Mouse (Mus musculus) thymus, adult 2 months (tissue): ENCODE data around the gene Ifi35. TPM values are rescaled to one million over a fixed set of nuclear protein-coding genes. Genes with fewer than 3 reads are reported as not detected.
"Not testable (repeated sequence)": the region's sequence is repeated elsewhere in the genome, so short reads cannot be mapped to it uniquely, and the experiment has no call there.

ENCODE experiments used
- DNase-seq: peaks from one replicate; pipeline ENCODE4 v3.0.0; 2021
- H3K27ac ChIP-seq: fragments of 200-500 bp; 2 replicates; pipeline ENCODE4 v1.5.1; 2012; ENCODE audit warnings: low read length, control low read depth; ENCODE audit not compliant: control insufficient read depth, insufficient read depth
- H3K27me3 ChIP-seq: fragments of 200-500 bp; 2 replicates; pipeline ENCODE4 v1.6.1; 2012; ENCODE audit warnings: mild to moderate bottlenecking, low read length, moderate library complexity, mixed read lengths; ENCODE audit not compliant: control insufficient read depth, insufficient read depth
- H3K36me3 ChIP-seq: fragments of 200-500 bp; 2 replicates; pipeline ENCODE4 v1.6.1; 2012; ENCODE audit warnings: mild to moderate bottlenecking, low read length, moderate library complexity; ENCODE audit not compliant: control insufficient read depth, insufficient read depth
- H3K4me1 ChIP-seq: fragments of 200-500 bp; replicated peaks from 2 replicates; pipeline ENCODE4 v1.6.1; 2012; ENCODE audit warnings: low read length; ENCODE audit not compliant: control insufficient read depth, insufficient read depth
- H3K4me3 ChIP-seq: fragments of 200-500 bp; 2 replicates; pipeline ENCODE4 v1.5.1; 2012; ENCODE audit warnings: mild to moderate bottlenecking, low read length, control low read depth, moderate library complexity; ENCODE audit not compliant: control insufficient read depth, insufficient read depth
- CTCF ChIP-seq: fragments of 200-500 bp; IDR thresholded peaks from 2 replicates; pipeline ENCODE4 v1.5.1; 2012; ENCODE audit warnings: mild to moderate bottlenecking, control low read depth, low read length, moderate library complexity, borderline replicate concordance; ENCODE audit not compliant: control insufficient read depth, poor library complexity, insufficient read depth; ENCODE audit errors: extremely low read depth
- POLR2A ChIP-seq: fragments of 200-500 bp; IDR thresholded peaks from 2 replicates; pipeline ENCODE4 v1.6.1; 2012; ENCODE audit warnings: mild to moderate bottlenecking, low read length, control low read depth, moderate library complexity; ENCODE audit not compliant: control insufficient read depth, poor library complexity, insufficient read depth; ENCODE audit errors: extremely low read depth
- WGBS: fragments of 180-500 bp; shearing (Covaris S2); methylation state at CpG from one replicate; pipeline ENCODE4 v1.1.7; 2018; 5-methylcytosine and 5-hydroxymethylcytosine counted together
- polyA plus RNA-seq: library from polyadenylated mRNA; depleted of rRNA; stranded (reverse); fragments of >200 nt; gene quantifications from 2 replicates; pipeline ENCODE4 v1.2.3, GENCODE M21; 2012

Gene Ifi35
- polyA plus RNA-seq, 1 experiment = 83.6 TPM

- peak; percentile 36; the same call in 1 of the 2 replicates for TF ChIP-seq CTCF
- TF ChIP-seq POLR2A = no peak
- H3K4me1 ChIP-seq = peaks cover 24% of the 10 kb centered on the region
- no peaks in the 10 kb centered on the region for H3K27me3 ChIP-seq
- under 1% methylated on average over 53 of the region's 54 CpGs for WGBS
- no peaks in the 10 kb centered on the region for H3K36me3 ChIP-seq
- peak; percentile 71 for DNase-seq
- H3K27ac ChIP-seq = no peak overlapping the region
- H3K4me3 ChIP-seq = peak overlapping the region; percentile 69
Measured at GRCm38 (mm10) chr11:101467477-101468262, 19.5 kb downstream of the Ifi35 start.

- DNase-seq = no peak
- TF ChIP-seq CTCF = no peak
- Histone ChIP-seq H3K4me3 (peak overlapping the region; percentile 39), H3K27me3 (no peaks in the 10 kb centered on the region), H3K27ac (no peak overlapping the region), H3K36me3 (no peaks in the 10 kb centered on the region), H3K4me1 (peaks cover 24% of the 10 kb centered on the region)
- WGBS = 3% methylated on average over 29 of the region's 31 CpGs
Measured at GRCm38 (mm10) chr11:101468263-101468688, 20.1 kb downstream of the Ifi35 start.

GRCm38 (mm10) chr11:101468731-101469130 lies 20.5 kb downstream of the Ifi35 start:
- 37% methylated on average over 13 of the region's 13 CpGs for WGBS

GRCm38 (mm10) chr11:101469155-101469554 lies 20.9 kb downstream of the Ifi35 start:
- TF ChIP-seq CTCF = no peak
- no peak for TF ChIP-seq POLR2A
- Histone ChIP-seq H3K27ac (no peak overlapping the region), H3K4me3 (no peak overlapping the region), H3K27me3 (no peaks in the 10 kb centered on the region), H3K4me1 (peaks cover 24% of the 10 kb centered on the region), H3K36me3 (no peaks in the 10 kb centered on the region)
- DNase-seq = no peak
- 76% methylated on average over 4 of the region's 4 CpGs for WGBS

More at GRCm38 (mm10) chr11:101468731-101469130, 20.5 kb downstream of the Ifi35 start:
- TF ChIP-seq CTCF = no peak
- TF ChIP-seq POLR2A = no peak
- no peaks in the 10 kb centered on the region for H3K36me3 ChIP-seq
- no peaks in the 10 kb centered on the region for H3K27me3 ChIP-seq
- H3K4me1 ChIP-seq = peaks cover 24% of the 10 kb centered on the region
- H3K4me3 ChIP-seq = peak overlapping the region; percentile 39; the same call in 1 of the 2 replicates
- DNase-seq = no peak
- H3K27ac ChIP-seq = no peak overlapping the region

- Histone ChIP-seq H3K27ac (no peak overlapping the region), H3K4me1 (peaks cover 18% of the 10 kb centered on the region), H3K36me3 (no peaks in the 10 kb centered on the region), H3K27me3 (no peaks in the 10 kb centered on the region), H3K4me3 (no peak overlapping the region)
- 95% methylated on average over 7 of the region's 7 CpGs for WGBS
- TF ChIP-seq POLR2A (no peak), CTCF (no peak)
- no peak for DNase-seq
Measured at GRCm38 (mm10) chr11:101470206-101470605, 22.0 kb downstream of the Ifi35 start.

- no peak overlapping the region for H3K4me3 ChIP-seq
- peaks cover 14% of the 10 kb centered on the region for H3K4me1 ChIP-seq
- H3K27ac ChIP-seq = no peak overlapping the region
- TF ChIP-seq CTCF (no peak), POLR2A (no peak)
- no peaks in the 10 kb centered on the region for H3K27me3 ChIP-seq
- H3K36me3 ChIP-seq = no peaks in the 10 kb centered on the region
- WGBS = 83% methylated on average over 3 of the region's 3 CpGs
- DNase-seq = no peak
Measured at GRCm38 (mm10) chr11:101471926-101472325, 23.7 kb downstream of the Ifi35 start.

- no peak for DNase-seq
- Histone ChIP-seq H3K27ac (no peak overlapping the region), H3K27me3 (no peaks in the 10 kb centered on the region), H3K36me3 (no peaks in the 10 kb centered on the region), H3K4me3 (no peak overlapping the region), H3K4me1 (peaks cover 10% of the 10 kb centered on the region)
- TF ChIP-seq CTCF (no peak), POLR2A (no peak)
- WGBS = 86% methylated on average over 7 of the region's 7 CpGs
Measured at GRCm38 (mm10) chr11:101472336-101472735, 24.1 kb downstream of the Ifi35 start.

- not testable (repeated sequence) for H3K4me3 ChIP-seq, H3K36me3 ChIP-seq, H3K4me1 ChIP-seq, H3K27ac ChIP-seq, DNase-seq, H3K27me3 ChIP-seq
- 74% methylated on average over 1 of the region's 1 CpGs for WGBS
Measured at GRCm38 (mm10) chr11:101473686-101474085, 25.5 kb downstream of the Ifi35 start.
